8 mouse cellular contexts compared by ENCODE assay signal in genomic region chr6:83161442-83161841, GRCm38 (mm10). TPM values are rescaled to one million over a fixed set of nuclear protein-coding genes. Genes with fewer than 3 reads are reported as not detected.
DNase-seq lines count a peak whose midpoint lies in the region; ATAC-seq lines count a peak whose summit lies in the region.
"Had no signal": no experiment of that assay in that cellular context is flagged by ENCODE, and none has a peak within 500 bp of the region (broad histone marks: within the 10 kb centered on the region; RNA-seq: fewer than 3 reads in every experiment).

No protein-coding gene starts in this region.

- 10% methylated on average over 19 of the region's 19 CpGs for WGBS in forebrain, embryonic 14.5 days
- 5% methylated on average over 19 of the region's 19 CpGs for WGBS in limb, embryonic 13.5 days
- 13% methylated on average over 19 of the region's 19 CpGs for WGBS in stomach, embryonic 15.5 days

- H3K27ac ChIP-seq in forebrain, embryonic 14.5 days (ENCODE audit: low read depth, low read length) = no peak overlapping the region
- H3K27ac ChIP-seq in limb, embryonic 13.5 days = no peak overlapping the region
- H3K27ac ChIP-seq in stomach, embryonic 15.5 days = no peak overlapping the region

- H3K36me3 ChIP-seq in megakaryocyte, embryonic 14.5 days (replicated peaks; ENCODE audit: low read length) = no peaks in the 10 kb centered on the region
- H3K36me3 ChIP-seq in forebrain, embryonic 14.5 days (ENCODE audit: control insufficient read depth, insufficient read depth, low read length) = no peaks in the 10 kb centered on the region
- H3K36me3 ChIP-seq in limb, embryonic 13.5 days = no peaks in the 10 kb centered on the region
- no peaks in the 10 kb centered on the region for H3K36me3 ChIP-seq in stomach, embryonic 15.5 days

- peaks cover 28% of the 10 kb centered on the region for H3K27me3 ChIP-seq in megakaryocyte, embryonic 14.5 days (replicated peaks)
- peaks cover 36% of the 10 kb centered on the region for H3K27me3 ChIP-seq in forebrain, embryonic 14.5 days (replicated peaks; ENCODE audit: control insufficient read depth, insufficient read depth, low read length)
- H3K27me3 ChIP-seq in limb, embryonic 13.5 days = peaks cover 33% of the 10 kb centered on the region
- peaks cover 19% of the 10 kb centered on the region for H3K27me3 ChIP-seq in stomach, embryonic 15.5 days (replicated peaks)

- peak overlapping the region; percentile 41 for H3K4me2 ChIP-seq in forebrain, embryonic 14.5 days (ENCODE audit: low read length)
- peak overlapping the region; percentile 81 for H3K4me2 ChIP-seq in limb, embryonic 13.5 days (replicated peaks)
- peak overlapping the region; percentile 89 for H3K4me2 ChIP-seq in stomach, embryonic 15.5 days

- no peaks in the 10 kb centered on the region for H3K9me3 ChIP-seq in megakaryocyte, embryonic 14.5 days
- no peaks in the 10 kb centered on the region for H3K9me3 ChIP-seq in forebrain, embryonic 14.5 days (replicated peaks; ENCODE audit: control insufficient read depth, low read length)
- H3K9me3 ChIP-seq in limb, embryonic 13.5 days = no peaks in the 10 kb centered on the region
- no peaks in the 10 kb centered on the region for H3K9me3 ChIP-seq in stomach, embryonic 15.5 days

- DNase-seq in forebrain, embryonic 14.5 days (ENCODE audit: low spot score) = no peak
- DNase-seq in frontal cortex, postnatal 36 days (ENCODE audit: low spot score in 2 of 2) = no peak
- DNase-seq in right cerebral cortex, postnatal 10 days (ENCODE audit: low spot score in 2 of 2) = no peak

- H3K4me3 ChIP-seq in megakaryocyte, embryonic 14.5 days (replicated peaks) = peak overlapping the region; percentile 90
- peak overlapping the region; percentile 18; the same call in 1 of the 2 replicates for H3K4me3 ChIP-seq in forebrain, embryonic 14.5 days (ENCODE audit: low read depth, low read length)
- peak overlapping the region; percentile 43 for H3K4me3 ChIP-seq in limb, embryonic 13.5 days
- peak overlapping the region; percentile 43 for H3K4me3 ChIP-seq in stomach, embryonic 15.5 days (replicated peaks)

- ATAC-seq in megakaryocyte, adult 5-6 weeks (ENCODE audit: poor library complexity, severe bottlenecking) = no peak
- no peak for ATAC-seq in forebrain, embryonic 14.5 days
- no peak for ATAC-seq in limb, embryonic 13.5 days (ENCODE audit: low FRiP score, low read depth)
- no peak for ATAC-seq in stomach, embryonic 15.5 days (ENCODE audit: insufficient read depth, low FRiP score, low read depth)
- ATAC-seq: activated CD4-positive, CD25-positive, alpha-beta regulatory T cell, adult 4 months had no signal

- peaks cover 42% of the 10 kb centered on the region for H3K4me1 ChIP-seq in megakaryocyte, embryonic 14.5 days
- peaks cover 8% of the 10 kb centered on the region for H3K4me1 ChIP-seq in forebrain, embryonic 14.5 days (ENCODE audit: control insufficient read depth, insufficient read depth, low read length)
- H3K4me1 ChIP-seq in limb, embryonic 13.5 days = peaks cover 25% of the 10 kb centered on the region
- peaks cover 18% of the 10 kb centered on the region for H3K4me1 ChIP-seq in stomach, embryonic 15.5 days

- peak overlapping the region; percentile 37; the same call in 1 of the 2 replicates for H3K9ac ChIP-seq in forebrain, embryonic 14.5 days (ENCODE audit: low read length)
- H3K9ac ChIP-seq in limb, embryonic 13.5 days = peak overlapping the region; percentile 63; the same call in 1 of the 2 replicates
- peak overlapping the region; percentile 25; the same call in 1 of the 2 replicates for H3K9ac ChIP-seq in stomach, embryonic 15.5 days

RNA-seq across cellular contexts. Expression of gene Dctn1, which starts 4.3 kb away (rescaled TPM):
- 113 and 905 TPM in 2 replicates for polyA plus RNA-seq in megakaryocyte, embryonic 14.5 days (2012; ENCODE audit: insufficient read depth, low replicate concordance)
- total RNA-seq in megakaryocyte, adult 5-6 weeks (2015) = 30.6 and 38.8 TPM in 2 replicates
- 41.0 and 61.7 TPM in 2 replicates for total RNA-seq in megakaryocyte, adult 5-6 weeks (2017)
- 101 and 133 TPM in 2 replicates for polyA plus RNA-seq in forebrain, embryonic 14.5 days (2014; fragmentation: Nextera tagmentation; extraction: Ambion mirVana)
- polyA plus RNA-seq in limb, embryonic 13.5 days (2015; fragmentation: Nextera tagmentation; extraction: Ambion mirVana) = 88.9 and 90.3 TPM in 2 replicates
- 84.7 and 86.1 TPM in 2 replicates for polyA plus RNA-seq in stomach, embryonic 15.5 days (2015; fragmentation: Nextera tagmentation; extraction: Ambion mirVana)

RNA-seq across cellular contexts. Expression of gene 1700003E16Rik, which starts 5.2 kb away (rescaled TPM):
- polyA plus RNA-seq in megakaryocyte, embryonic 14.5 days (2012; ENCODE audit: insufficient read depth, low replicate concordance) = 0.36 TPM in 1 of 2 replicates, not detected in the other
- total RNA-seq in megakaryocyte, adult 5-6 weeks (2015) = not detected in 2 replicates
- total RNA-seq in megakaryocyte, adult 5-6 weeks (2017) = not detected in 2 replicates
- polyA plus RNA-seq in forebrain, embryonic 14.5 days (2014; fragmentation: Nextera tagmentation; extraction: Ambion mirVana) = 5.8 and 7.5 TPM in 2 replicates
- polyA plus RNA-seq in limb, embryonic 13.5 days (2015; fragmentation: Nextera tagmentation; extraction: Ambion mirVana) = 3.7 and 3.8 TPM in 2 replicates
- polyA plus RNA-seq in stomach, embryonic 15.5 days (2015; fragmentation: Nextera tagmentation; extraction: Ambion mirVana) = 2.3 and 2.7 TPM in 2 replicates
- polyA plus RNA-seq: activated CD4-positive, CD25-positive, alpha-beta regulatory T cell, adult 4 months had no signal

RNA-seq across cellular contexts. Expression of gene Wdr54, which starts 5.2 kb away (rescaled TPM):
- 2.0 and 13.3 TPM in 2 replicates for polyA plus RNA-seq in megakaryocyte, embryonic 14.5 days (2012; ENCODE audit: insufficient read depth, low replicate concordance)
- total RNA-seq in megakaryocyte, adult 5-6 weeks (2015) = not detected in 2 replicates
- 0.88 TPM in 1 of 2 replicates, not detected in the other for total RNA-seq in megakaryocyte, adult 5-6 weeks (2017)
- 20.6 and 23.9 TPM in 2 replicates for polyA plus RNA-seq in forebrain, embryonic 14.5 days (2014; fragmentation: Nextera tagmentation; extraction: Ambion mirVana)
- 6.9 and 7.4 TPM in 2 replicates for polyA plus RNA-seq in limb, embryonic 13.5 days (2015; fragmentation: Nextera tagmentation; extraction: Ambion mirVana)
- 3.6 and 5.1 TPM in 2 replicates for polyA plus RNA-seq in stomach, embryonic 15.5 days (2015; fragmentation: Nextera tagmentation; extraction: Ambion mirVana)

RNA-seq across cellular contexts. Expression of gene Rtkn, which starts 26.2 kb away (rescaled TPM):
- 15.8 and 48.5 TPM in 2 replicates for polyA plus RNA-seq in megakaryocyte, embryonic 14.5 days (2012; ENCODE audit: insufficient read depth, low replicate concordance)
- total RNA-seq in megakaryocyte, adult 5-6 weeks (2015) = 0.52 and 0.67 TPM in 2 replicates
- total RNA-seq in megakaryocyte, adult 5-6 weeks (2017) = 0.29 and 1.2 TPM in 2 replicates
- 4.7 and 4.8 TPM in 2 replicates for polyA plus RNA-seq in forebrain, embryonic 14.5 days (2014; fragmentation: Nextera tagmentation; extraction: Ambion mirVana)
- 64.7 and 74.1 TPM in 2 replicates for polyA plus RNA-seq in limb, embryonic 13.5 days (2015; fragmentation: Nextera tagmentation; extraction: Ambion mirVana)
- 31.3 and 31.9 TPM in 2 replicates for polyA plus RNA-seq in stomach, embryonic 15.5 days (2015; fragmentation: Nextera tagmentation; extraction: Ambion mirVana)
- polyA plus RNA-seq: activated CD4-positive, CD25-positive, alpha-beta regulatory T cell, adult 4 months had no signal

RNA-seq across cellular contexts. Expression of gene Ino80b, which starts 36.2 kb away (rescaled TPM):
- 201 and 370 TPM in 2 replicates for polyA plus RNA-seq in megakaryocyte, embryonic 14.5 days (2012; ENCODE audit: insufficient read depth, low replicate concordance)
- total RNA-seq in megakaryocyte, adult 5-6 weeks (2015) = 18.8 and 19.6 TPM in 2 replicates
- total RNA-seq in megakaryocyte, adult 5-6 weeks (2017) = 26.0 and 36.2 TPM in 2 replicates
- 15.6 and 17.5 TPM in 2 replicates for polyA plus RNA-seq in forebrain, embryonic 14.5 days (2014; fragmentation: Nextera tagmentation; extraction: Ambion mirVana)
- 12.4 and 12.8 TPM in 2 replicates for polyA plus RNA-seq in limb, embryonic 13.5 days (2015; fragmentation: Nextera tagmentation; extraction: Ambion mirVana)
- 11.3 and 11.4 TPM in 2 replicates for polyA plus RNA-seq in stomach, embryonic 15.5 days (2015; fragmentation: Nextera tagmentation; extraction: Ambion mirVana)

Comparison
In these comparisons a context has a peak if more than half of its experiments do, and no peak if none do; other contexts are left out.
1. H3K4me3 ChIP-seq: peak in every context shown above with its lines; median percentile 90 in megakaryocyte, embryonic 14.5 days; 43 in limb, embryonic 13.5 days; 43 in stomach, embryonic 15.5 days; 18 in forebrain, embryonic 14.5 days.